Mouse (Mus musculus): ENCODE measurements around the gene Dot1l. TPM values are rescaled to one million over a fixed set of nuclear protein-coding genes. Genes with fewer than 3 reads are reported as not detected.

Gene Dot1l
- total and polyA plus RNA-seq, 3 experiments = 3.3 to 43.8 (median 13.3) TPM

DNA sequence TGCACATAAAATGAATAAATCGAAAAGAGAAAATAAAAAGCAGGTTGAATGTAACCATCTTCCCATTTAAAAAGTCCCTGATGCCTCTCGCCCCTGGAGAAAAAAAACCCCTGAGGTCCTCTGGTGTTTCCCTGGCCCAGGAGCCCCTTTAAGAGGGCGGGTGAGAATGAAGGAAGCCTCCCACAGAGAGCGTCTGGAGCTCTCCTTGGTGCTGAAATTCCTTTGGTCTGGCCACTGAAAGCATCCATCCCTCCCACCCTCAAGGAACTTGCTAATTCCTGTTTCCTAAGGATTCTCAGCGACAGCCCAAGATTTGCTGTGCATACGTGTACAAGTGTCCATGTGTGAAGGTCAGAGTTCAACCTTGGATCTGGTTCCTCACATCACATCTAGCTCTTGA is 6.4 kb upstream of the Dot1l start:
- Histone ChIP-seq H3K27ac (ENCODE audit: insufficient read depth, low read depth) (no peak overlapping the region), H3K36me3 (replicated peaks in 1 of 2; ENCODE audit: control insufficient read depth in 1 of 2, insufficient read depth in 1 of 2, low read length in 1 of 2) (no peaks in the 10 kb centered on the region), H3K27me3 (replicated peaks) (no peaks in the 10 kb centered on the region), H3K9me3 (replicated peaks; ENCODE audit: low read length) (no peaks in the 10 kb centered on the region), H3K4me2 (ENCODE audit: insufficient read depth, low read depth, poor library complexity, severe bottlenecking) (no peak overlapping the region), H3K79me2 (replicated peaks; ENCODE audit: control insufficient read depth, extremely low read depth, insufficient read depth, poor library complexity, severe bottlenecking) (no peaks in the 10 kb centered on the region), H3K9ac (ENCODE audit: insufficient read depth, low read depth) (no peak overlapping the region), H3K4me3 (replicated peaks in 1 of 3; ENCODE audit: low read depth in 2 of 3, low read length in 2 of 3, poor library complexity in 1 of 3) (no peak overlapping the region), H3K4me1 (ENCODE audit: control insufficient read depth in 1 of 2, insufficient read depth in 2 of 2) (peaks cover 4 to 29% of the 10 kb centered on the region in 2 experiments; a peak in 2 of 4 replicates)
- in situ Hi-C loops (cut with MboI; ENCODE audit: low pct_ligation_motif_present, low pct_unique_long_range_greater_than_20kb, low sequenced_read_pairs) = loop anchor here (5.0 kb wide), 2 partner anchors 129 to 249 kb away; no protein-coding TSS in a partner anchor
- dilution Hi-C loops (cut with MboI; ENCODE audit: extremely low pct_ligation_motif_present, extremely low pct_unique_long_range_greater_than_20kb, low sequenced_read_pairs) = no loop called here
- DNase-seq (ENCODE audit: extremely low read depth) = peak; percentile 65
- TF ChIP-seq MXI1 (IDR thresholded peaks at IDR 0.05; ENCODE audit: low read depth, low read length) = 0 out of 2 replicates have a peak, but pooled peaks have one; percentile 26
- peak; percentile 81; the same call in 1 of the 2 replicates for TF ChIP-seq SIN3A (IDR thresholded peaks at IDR 0.05; ENCODE audit: low read length)
- TF ChIP-seq CHD1 (IDR thresholded peaks at IDR 0.05; ENCODE audit: low read depth, low read length) = no peak

DNA sequence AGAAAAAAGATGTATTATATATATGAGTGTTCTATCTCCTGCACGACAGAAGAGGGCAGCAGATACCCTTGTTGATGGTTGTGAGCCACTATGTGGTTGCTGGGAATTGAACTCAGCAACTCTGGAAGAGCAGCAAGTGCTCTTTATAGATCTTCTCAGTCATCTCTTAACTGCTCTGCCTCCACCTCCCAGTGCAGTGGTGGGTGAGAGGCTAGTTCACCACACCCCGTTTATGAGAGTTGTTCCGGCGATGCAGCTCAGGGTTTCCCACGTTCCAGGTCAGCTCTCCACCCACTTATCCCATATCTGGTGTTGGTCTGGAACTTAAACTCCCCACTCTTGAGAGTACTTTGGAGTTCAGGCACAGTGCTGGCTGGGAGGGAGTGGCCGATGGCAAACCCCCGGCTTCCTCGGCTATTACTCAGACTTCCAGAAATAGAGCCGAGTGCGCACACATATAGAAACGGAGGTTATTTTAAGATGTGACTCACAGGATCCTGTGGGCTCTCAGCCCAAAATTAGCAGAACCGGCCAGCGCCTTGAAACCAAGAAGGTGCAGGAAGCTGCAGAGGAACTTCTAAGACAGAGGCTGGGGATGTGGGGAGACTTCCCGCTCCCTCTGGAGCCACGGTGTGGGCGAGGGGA is 3.7 kb upstream of the Dot1l start:
- Histone ChIP-seq H3K36me3 (replicated peaks in 1 of 2; ENCODE audit: control insufficient read depth in 1 of 2, insufficient read depth in 1 of 2, low read length in 1 of 2) (no peaks in the 10 kb centered on the region), H3K9me3 (replicated peaks; ENCODE audit: low read length) (no peaks in the 10 kb centered on the region), H3K4me2 (ENCODE audit: insufficient read depth, low read depth, poor library complexity, severe bottlenecking) (peak overlapping the region; percentile 79), H3K79me2 (replicated peaks; ENCODE audit: control insufficient read depth, extremely low read depth, insufficient read depth, poor library complexity, severe bottlenecking) (peaks cover 12% of the 10 kb centered on the region), H3K27me3 (replicated peaks) (no peaks in the 10 kb centered on the region), H3K9ac (ENCODE audit: insufficient read depth, low read depth) (peak overlapping the region; percentile 41), H3K4me3 (replicated peaks in 1 of 3; ENCODE audit: low read depth in 2 of 3, low read length in 2 of 3, poor library complexity in 1 of 3) (peak overlapping the region in 2 of 3 experiments; percentile 28 to 42), H3K27ac (ENCODE audit: insufficient read depth, low read depth) (peak overlapping the region; percentile 56), H3K4me1 (ENCODE audit: control insufficient read depth in 1 of 2, insufficient read depth in 2 of 2) (peaks cover 7 to 27% of the 10 kb centered on the region in 2 experiments)
- dilution Hi-C loops (cut with MboI; ENCODE audit: extremely low pct_ligation_motif_present, extremely low pct_unique_long_range_greater_than_20kb, low sequenced_read_pairs) = no loop called here
- TF ChIP-seq TCF12 (IDR thresholded peaks at IDR 0.05; ENCODE audit: low read depth, low read length) = peak; percentile 59; the same call in 1 of the 2 replicates
- peak; percentile 59; the same call in 1 of the 2 replicates for TF ChIP-seq JUN (IDR thresholded peaks at IDR 0.05; ENCODE audit: insufficient read depth, low read depth, low read length)
- TF ChIP-seq MXI1 (IDR thresholded peaks at IDR 0.05; ENCODE audit: low read depth, low read length) = 0 out of 2 replicates have a peak, but pooled peaks have one; percentile 61
- peak; percentile 75 for TF ChIP-seq EP300 (IDR thresholded peaks at IDR 0.05; ENCODE audit: low read length)
- TF ChIP-seq RCOR1 (conservative IDR thresholded peaks at IDR 0.05; ENCODE audit: low read depth, low read length) = peak; percentile 89
- TF ChIP-seq ZNF384 (IDR thresholded peaks at IDR 0.05; ENCODE audit: low read depth, low read length) = peak; percentile 17; the same call in 1 of the 2 replicates
- peak; percentile 93 for TF ChIP-seq ETS1 (conservative IDR thresholded peaks at IDR 0.05; ENCODE audit: low read depth, low read length)
- peak; percentile 100 for TF ChIP-seq MEF2A (IDR thresholded peaks at IDR 0.05; ENCODE audit: borderline replicate concordance, low read depth, low read length)
- TF ChIP-seq USF2 (conservative IDR thresholded peaks at IDR 0.05; ENCODE audit: low read depth, low read length) = no peak
- peak in 1 of 2 experiments; percentile 75; a peak in 2 of 4 replicates for TF ChIP-seq CTCF (conservative IDR thresholded peaks at IDR 0.05 in 1 of 2, IDR thresholded peaks at IDR 0.05 in 1 of 2; ENCODE audit: low read depth in 2 of 2, low read length in 2 of 2)
- TF ChIP-seq E2F4 (IDR thresholded peaks at IDR 0.05; ENCODE audit: insufficient replicate concordance, low read depth, low read length) = 0 out of 2 replicates have a peak, but pooled peaks have one; percentile 5
- peak; percentile 75 for TF ChIP-seq RAD21 (IDR thresholded peaks at IDR 0.05; ENCODE audit: low read depth, low read length)
- TF ChIP-seq CHD1 (IDR thresholded peaks at IDR 0.05; ENCODE audit: low read depth, low read length) = peak; percentile 83
- TF ChIP-seq GABPA (IDR thresholded peaks at IDR 0.05; ENCODE audit: insufficient replicate concordance, low read depth, low read length) = no peak
- no peak for TF ChIP-seq PAX5 (IDR thresholded peaks at IDR 0.05; ENCODE audit: low read length)
- TF ChIP-seq ZKSCAN1 (IDR thresholded peaks at IDR 0.05; ENCODE audit: borderline replicate concordance, low read depth, low read length) = no peak
- TF ChIP-seq USF1 (IDR thresholded peaks at IDR 0.05; ENCODE audit: low read depth, low read length) = no peak
- TF ChIP-seq MAX (IDR thresholded peaks at IDR 0.05; ENCODE audit: low read length) = peak; percentile 55; the same call in 1 of the 2 replicates
- no peak for TF ChIP-seq KAT2A (IDR thresholded peaks at IDR 0.05; ENCODE audit: insufficient replicate concordance, low read length)
- TF ChIP-seq UBTF (IDR thresholded peaks at IDR 0.05; ENCODE audit: low read depth, low read length) = 0 out of 2 replicates have a peak, but pooled peaks have one; percentile 50
- peak; percentile 52 for TF ChIP-seq ELF1 (IDR thresholded peaks at IDR 0.05; ENCODE audit: low read depth, low read length)
- peak; percentile 40; the same call in 1 of the 2 replicates for TF ChIP-seq MAFK (IDR thresholded peaks at IDR 0.05; ENCODE audit: insufficient replicate concordance, low read length)
- peak; percentile 45 for TF ChIP-seq SMC3 (IDR thresholded peaks at IDR 0.05; ENCODE audit: low read depth, low read length)
- peak; percentile 66 for TF ChIP-seq CHD2 (IDR thresholded peaks at IDR 0.05; ENCODE audit: low read length)
- peak; percentile 45; the same call in 1 of the 2 replicates for TF ChIP-seq SIN3A (IDR thresholded peaks at IDR 0.05; ENCODE audit: low read length)
- 0 out of 2 replicates have a peak, but pooled peaks have one; percentile 29 for TF ChIP-seq ZMIZ1 (IDR thresholded peaks at IDR 0.05; ENCODE audit: low read depth, low read length)
- peak; percentile 83 for TF ChIP-seq IRF4 (IDR thresholded peaks at IDR 0.05; ENCODE audit: low read depth, low read length)
- peak; percentile 87 for TF ChIP-seq BHLHE40 (IDR thresholded peaks at IDR 0.05; ENCODE audit: low read depth, low read length)
- TF ChIP-seq TBP (conservative IDR thresholded peaks at IDR 0.05; ENCODE audit: low read depth, low read length) = 0 out of 2 replicates have a peak, but pooled peaks have one; percentile 38
- peak; percentile 87 for DNase-seq (ENCODE audit: extremely low read depth)
- in situ Hi-C loops (cut with MboI; ENCODE audit: low pct_ligation_motif_present, low pct_unique_long_range_greater_than_20kb, low sequenced_read_pairs) = no loop called here
